Mouse (Mus musculus) kidney, adult 2 months (tissue): ENCODE data around the gene Btg2. TPM values are rescaled to one million over a fixed set of nuclear protein-coding genes. Genes with fewer than 3 reads are reported as not detected.

Experiments used
- DNase-seq: peaks from one replicate; pipeline ENCODE4 v3.0.0; 2021
- H3K27ac ChIP-seq: fragments of 200-500 bp; 2 replicates; pipeline ENCODE4 v1.5.1; 2012; ENCODE audit warnings: low read depth, low read length, control low read depth, inconsistent platforms; ENCODE audit not compliant: insufficient read depth
- H3K27me3 ChIP-seq: fragments of 200-500 bp; replicated peaks from 2 replicates; pipeline ENCODE4 v1.6.1; 2012; ENCODE audit warnings: mild to moderate bottlenecking, moderate library complexity, low read length, inconsistent platforms; ENCODE audit not compliant: control insufficient read depth, insufficient read depth
- H3K36me3 ChIP-seq: fragments of 200-500 bp; 2 replicates; pipeline ENCODE4 v1.6.1; 2012; ENCODE audit warnings: mild to moderate bottlenecking, moderate library complexity, low read length, inconsistent platforms; ENCODE audit not compliant: control insufficient read depth, insufficient read depth
- H3K4me1 ChIP-seq: fragments of 200-500 bp; 2 replicates; pipeline ENCODE4 v1.6.1; 2011; ENCODE audit warnings: low read length; ENCODE audit not compliant: control insufficient read depth, insufficient read depth
- H3K4me3 ChIP-seq: fragments of 200-500 bp; 2 replicates; pipeline ENCODE4 v1.5.1; 2011; ENCODE audit warnings: mild to moderate bottlenecking, low read depth, low read length, control low read depth; ENCODE audit not compliant: insufficient read depth
- CTCF ChIP-seq: fragments of 200-500 bp; conservative IDR thresholded peaks from 2 replicates; pipeline ENCODE4 v1.5.1; 2011; ENCODE audit warnings: low read depth, mild to moderate bottlenecking, control low read depth, low read length, moderate library complexity, mixed read lengths; ENCODE audit not compliant: insufficient read depth, insufficient read length
- POLR2A ChIP-seq: fragments of 200-500 bp; IDR thresholded peaks from one replicate; pipeline ENCODE4 v1.6.1; 2011; ENCODE audit warnings: low read depth, low read length, control low read depth
- WGBS: fragments of 180-500 bp; shearing (Covaris S2); methylation state at CpG from one replicate; pipeline ENCODE4 v1.1.7; 2018; 5-methylcytosine and 5-hydroxymethylcytosine counted together
- polyA plus RNA-seq: library from polyadenylated mRNA; depleted of rRNA; stranded (reverse); fragments of >200 nt; gene quantifications from 2 replicates; pipeline ENCODE4 v1.2.3, GENCODE M21; 2012; rRNA removed

The Btg2 gene
- 20.3 and 23.7 TPM in 2 replicates for polyA plus RNA-seq

GRCm38 (mm10) chr1:134078802-134079476, at the start of gene Btg2:
Gene Btg2 (minus strand): TSS chr1:134079120.
- Histone ChIP-seq H3K4me1 (peaks cover 16% of the 10 kb centered on the region; the same call in 1 of the 2 replicates), H3K27ac (peak within 1 kb of the TSS; percentile 85), H3K4me3 (peak within 1 kb of the TSS; percentile 80), H3K36me3 (peaks cover 2% of the 10 kb centered on the region; the same call in 1 of the 2 replicates), H3K27me3 (no peaks in the 10 kb centered on the region)
- no peak for TF ChIP-seq CTCF
- TF ChIP-seq POLR2A, result peak; percentile 99
- DNase-seq, result peak; percentile 99
- WGBS, result 1% methylated on average over 62 of the region's 62 CpGs

- Histone ChIP-seq H3K27me3 (no peaks in the 10 kb centered on the region), H3K4me1 (no peaks in the 10 kb centered on the region), H3K27ac (no peak overlapping the region), H3K36me3 (no peaks in the 10 kb centered on the region), H3K4me3 (no peak overlapping the region)
- 54% methylated on average over 9 of the region's 9 CpGs for WGBS
- TF ChIP-seq POLR2A (no peak), CTCF (peak; percentile 57)
- no peak for DNase-seq
Measured at GRCm38 (mm10) chr1:134122195-134122594, 43.3 kb upstream of the Btg2 start.

- H3K27ac ChIP-seq, result no peak overlapping the region
- under 1% methylated on average over 5 of the region's 5 CpGs for WGBS
- TF ChIP-seq CTCF, result peak; percentile 92
- no peak for TF ChIP-seq POLR2A
- H3K27me3 ChIP-seq, result no peaks in the 10 kb centered on the region
- peak; percentile 80 for DNase-seq
- no peaks in the 10 kb centered on the region for H3K4me1 ChIP-seq
- H3K4me3 ChIP-seq, result no peak overlapping the region
- H3K36me3 ChIP-seq, result no peaks in the 10 kb centered on the region
Measured at GRCm38 (mm10) chr1:134120179-134120578, 41.3 kb upstream of the Btg2 start.

- Histone ChIP-seq H3K4me3 (no peak overlapping the region), H3K36me3 (no peaks in the 10 kb centered on the region), H3K4me1 (no peaks in the 10 kb centered on the region), H3K27me3 (no peaks in the 10 kb centered on the region), H3K27ac (no peak overlapping the region)
- no peak for TF ChIP-seq CTCF
- TF ChIP-seq POLR2A, result no peak
- no peak for DNase-seq
- 68% methylated on average over 5 of the region's 5 CpGs for WGBS
Measured at GRCm38 (mm10) chr1:134117110-134117509, 38.2 kb upstream of the Btg2 start.

GRCm38 (mm10) chr1:134115424-134115823, 36.5 kb upstream of the Btg2 start:
- H3K27me3 ChIP-seq, result no peaks in the 10 kb centered on the region
- no peak overlapping the region for H3K4me3 ChIP-seq
- no peaks in the 10 kb centered on the region for H3K36me3 ChIP-seq
- no peaks in the 10 kb centered on the region for H3K4me1 ChIP-seq
- no peak for DNase-seq
- no peak for TF ChIP-seq CTCF
- no peak overlapping the region for H3K27ac ChIP-seq
- WGBS, result 74% methylated on average over 8 of the region's 8 CpGs

- no peak for TF ChIP-seq CTCF
- TF ChIP-seq POLR2A, result no peak
- no peak for DNase-seq
- no peaks in the 10 kb centered on the region for H3K36me3 ChIP-seq
- H3K4me1 ChIP-seq, result no peaks in the 10 kb centered on the region
- 81% methylated on average over 13 of the region's 13 CpGs for WGBS
- no peak overlapping the region for H3K4me3 ChIP-seq
- no peak overlapping the region for H3K27ac ChIP-seq
- no peaks in the 10 kb centered on the region for H3K27me3 ChIP-seq
Measured at GRCm38 (mm10) chr1:134114730-134115129, 35.8 kb upstream of the Btg2 start.

- H3K27ac ChIP-seq, result no peak overlapping the region
- H3K4me1 ChIP-seq, result no peaks in the 10 kb centered on the region
- no peak overlapping the region for H3K4me3 ChIP-seq
- H3K36me3 ChIP-seq, result no peaks in the 10 kb centered on the region
- no peak for TF ChIP-seq CTCF
- TF ChIP-seq POLR2A, result no peak
- no peak for DNase-seq
- WGBS, result 78% methylated on average over 7 of the region's 7 CpGs
- H3K27me3 ChIP-seq, result no peaks in the 10 kb centered on the region
Measured at GRCm38 (mm10) chr1:134114018-134114417, 35.1 kb upstream of the Btg2 start.

- WGBS, result 43% methylated on average over 5 of the region's 5 CpGs
- TF ChIP-seq POLR2A (no peak), CTCF (no peak)
- H3K36me3 ChIP-seq, result no peaks in the 10 kb centered on the region
- no peaks in the 10 kb centered on the region for H3K4me1 ChIP-seq
- no peaks in the 10 kb centered on the region for H3K27me3 ChIP-seq
- no peak for DNase-seq
- no peak overlapping the region for H3K4me3 ChIP-seq
- no peak overlapping the region for H3K27ac ChIP-seq
Measured at GRCm38 (mm10) chr1:134113560-134113959, 34.6 kb upstream of the Btg2 start.
